Mouse (Mus musculus): ENCODE data around the gene 2310061I04Rik. TPM values are rescaled to one million over a fixed set of nuclear protein-coding genes. Genes with fewer than 3 reads are reported as not detected.
"Not testable (repeated sequence)": the region's sequence is repeated elsewhere in the genome, so short reads cannot be mapped to it uniquely, and the experiment has no call there.

Gene 2310061I04Rik
- polyA plus RNA-seq (2016; fragmentation: Nextera tagmentation; extraction: Ambion mirVana), result 25.6 and 26.2 TPM in 2 replicates

DNA sequence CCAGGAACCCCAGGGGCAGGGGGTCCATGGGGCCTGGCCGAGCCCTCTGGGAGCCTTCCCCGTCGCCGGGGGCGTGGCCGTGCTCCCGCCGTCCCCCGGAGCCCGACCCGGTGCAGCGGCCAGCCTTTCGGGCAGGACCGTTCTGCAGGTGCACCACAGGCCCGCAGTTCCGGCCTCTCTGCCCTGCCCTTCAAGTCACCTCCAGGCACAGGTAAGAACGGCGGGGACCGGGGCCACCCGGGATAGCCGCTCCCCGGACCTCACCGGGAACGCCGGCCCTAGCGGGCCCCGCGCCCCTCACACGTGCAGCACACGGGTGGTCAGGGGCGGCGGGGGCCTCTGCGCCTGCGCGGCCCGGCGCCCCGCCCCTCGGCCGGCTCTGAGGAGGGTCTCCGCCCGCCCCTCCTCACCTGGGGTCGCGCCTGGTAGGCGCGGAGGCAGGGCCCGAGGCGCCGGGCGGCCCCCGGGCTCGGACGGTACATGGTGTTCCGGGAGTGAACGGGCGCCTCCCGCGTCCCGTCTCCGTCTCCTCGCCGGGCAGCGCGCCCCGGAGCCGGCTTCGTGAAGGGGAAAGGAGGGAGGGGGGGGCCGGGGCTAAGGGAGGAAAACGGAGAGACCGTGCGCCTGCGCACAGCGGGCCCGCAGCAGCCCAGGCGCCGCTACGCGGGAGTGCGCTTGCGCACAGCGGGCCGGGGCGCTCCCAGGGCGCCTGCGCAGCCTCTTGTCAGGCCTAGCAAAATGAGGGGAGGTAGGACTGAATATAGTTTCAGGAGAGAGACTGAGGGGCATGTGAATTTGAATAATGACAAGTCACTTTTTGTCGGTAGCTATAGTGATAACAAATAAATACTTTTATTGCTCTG, at the start of gene 2310061I04Rik:
2310061I04Rik (minus strand) TSS at position 651 of the 863 bp plus-strand sequence.
- ATAC-seq (ENCODE audit: insufficient number of reproducible peaks, low FRiP score), result peak; percentile 90
- Histone ChIP-seq H3K4me3 (peak within 1 kb of the TSS; percentile 95), H3K27me3 (replicated peaks) (no peaks in the 10 kb centered on the region), H3K27ac (ENCODE audit: poor library complexity, severe bottlenecking) (peak within 1 kb of the TSS; percentile 80), H3K9ac (peak within 1 kb of the TSS; percentile 98), H3K9me3 (replicated peaks) (no peaks in the 10 kb centered on the region), H3K4me2 (peak within 1 kb of the TSS; percentile 100), H3K4me1 (replicated peaks) (peaks cover 20% of the 10 kb centered on the region), H3K36me3 (peaks cover 46% of the 10 kb centered on the region)
- WGBS, result under 1% methylated on average over 86 of the region's 86 CpGs

DNA sequence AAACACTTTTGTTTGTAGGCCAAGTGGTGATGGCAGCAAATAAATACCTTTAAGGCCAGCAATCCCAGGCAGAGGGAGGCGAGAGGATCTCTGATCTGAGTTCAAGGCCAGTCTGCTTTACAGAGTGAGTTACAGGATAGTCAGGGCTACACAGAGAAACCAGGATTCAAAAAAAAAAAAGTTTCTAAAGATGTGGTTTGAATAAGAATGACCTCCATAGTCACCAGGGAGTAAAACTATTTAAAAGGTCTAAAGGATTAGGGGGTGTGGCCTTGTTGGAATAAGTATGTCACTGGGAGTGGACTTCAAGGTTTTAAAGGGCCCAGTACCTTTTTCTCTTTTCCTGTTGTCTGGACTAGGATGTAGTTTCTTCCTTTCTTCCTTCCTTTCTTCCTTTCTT, 42.7 kb upstream of the 2310061I04Rik start:
- 62% methylated on average over 1 of the region's 1 CpGs for WGBS
- Histone ChIP-seq H3K27ac (ENCODE audit: poor library complexity, severe bottlenecking) (no peak overlapping the region), H3K36me3 (no peaks in the 10 kb centered on the region), H3K4me3 (no peak overlapping the region), H3K27me3 (replicated peaks) (no peaks in the 10 kb centered on the region), H3K4me2 (no peak overlapping the region), H3K9ac (no peak overlapping the region), H3K9me3 (replicated peaks) (peaks cover 2% of the 10 kb centered on the region; the same call in 1 of the 2 replicates), H3K4me1 (replicated peaks) (no peaks in the 10 kb centered on the region)
- ATAC-seq (ENCODE audit: insufficient number of reproducible peaks, low FRiP score), result no peak

DNA sequence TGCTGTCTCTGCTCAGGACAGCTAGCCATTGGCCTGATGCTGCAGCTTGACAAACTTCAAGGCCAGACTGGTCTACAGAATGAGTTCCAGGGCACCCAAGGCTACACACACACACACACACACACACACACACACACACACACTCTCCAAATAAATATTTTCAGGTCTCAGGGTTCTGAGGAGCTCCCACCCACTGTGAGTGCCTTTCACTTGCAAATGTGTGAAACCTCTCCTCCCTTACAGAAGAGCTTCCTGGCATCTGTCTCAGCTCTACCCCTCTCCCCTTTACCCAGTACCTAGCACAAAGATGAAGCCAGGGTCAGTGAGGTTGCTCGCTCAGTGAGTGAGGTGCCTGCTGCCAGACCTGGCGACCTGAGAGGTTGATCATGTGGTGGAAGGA, 41.9 kb upstream of the 2310061I04Rik start:
- Histone ChIP-seq H3K36me3 (no peaks in the 10 kb centered on the region), H3K9ac (no peak overlapping the region), H3K9me3 (replicated peaks) (peaks cover 2% of the 10 kb centered on the region; the same call in 1 of the 2 replicates), H3K4me1 (replicated peaks) (no peaks in the 10 kb centered on the region), H3K4me3 (no peak overlapping the region), H3K27me3 (replicated peaks) (no peaks in the 10 kb centered on the region), H3K27ac (ENCODE audit: poor library complexity, severe bottlenecking) (no peak overlapping the region), H3K4me2 (no peak overlapping the region)
- no peak for ATAC-seq (ENCODE audit: insufficient number of reproducible peaks, low FRiP score)
- WGBS, result 49% methylated on average over 2 of the region's 2 CpGs

DNA sequence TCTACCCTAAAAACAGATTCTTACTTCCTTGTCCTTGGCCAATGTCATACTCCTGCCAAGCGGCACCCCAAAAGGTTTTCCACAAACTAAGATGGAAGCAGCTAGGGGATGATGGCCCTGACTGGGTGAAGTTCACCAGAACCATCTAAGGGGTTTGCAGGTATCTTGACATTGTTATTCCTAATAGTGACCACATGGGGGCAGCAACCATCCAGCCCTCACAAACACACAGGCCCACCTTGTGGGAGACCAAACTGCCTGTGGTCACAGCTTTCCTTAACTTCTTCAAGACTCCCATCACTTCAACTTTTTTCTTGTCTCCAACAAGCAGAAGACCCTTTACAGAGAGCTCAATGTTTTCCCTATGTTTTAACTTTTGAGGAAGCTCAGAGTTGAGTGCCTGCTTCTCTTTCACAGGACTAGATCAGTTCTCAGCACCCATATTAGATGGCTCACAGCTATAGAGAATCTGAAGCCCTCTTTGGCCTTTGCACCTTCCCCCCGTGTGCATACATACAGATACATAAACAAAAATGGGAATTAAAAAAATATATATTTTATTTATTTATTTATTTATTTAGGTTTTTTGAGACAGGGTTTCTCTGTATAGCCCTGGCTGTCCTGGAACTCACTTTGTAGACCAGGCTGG, 40.6 kb upstream of the 2310061I04Rik start:
- no peak overlapping the region for H3K4me3 ChIP-seq
- H3K27me3 ChIP-seq (replicated peaks), result no peaks in the 10 kb centered on the region
- no peak overlapping the region for H3K27ac ChIP-seq (ENCODE audit: poor library complexity, severe bottlenecking)
- no peak overlapping the region for H3K9ac ChIP-seq
- no peak overlapping the region for H3K4me2 ChIP-seq
- no peaks in the 10 kb centered on the region for H3K36me3 ChIP-seq
- H3K9me3 ChIP-seq (replicated peaks), result peaks cover 2% of the 10 kb centered on the region; the same call in 1 of the 2 replicates
- WGBS, result 27% methylated on average over 2 of the region's 2 CpGs
- H3K4me1 ChIP-seq (replicated peaks), result no peaks in the 10 kb centered on the region
- no peak for ATAC-seq (ENCODE audit: insufficient number of reproducible peaks, low FRiP score)

DNA sequence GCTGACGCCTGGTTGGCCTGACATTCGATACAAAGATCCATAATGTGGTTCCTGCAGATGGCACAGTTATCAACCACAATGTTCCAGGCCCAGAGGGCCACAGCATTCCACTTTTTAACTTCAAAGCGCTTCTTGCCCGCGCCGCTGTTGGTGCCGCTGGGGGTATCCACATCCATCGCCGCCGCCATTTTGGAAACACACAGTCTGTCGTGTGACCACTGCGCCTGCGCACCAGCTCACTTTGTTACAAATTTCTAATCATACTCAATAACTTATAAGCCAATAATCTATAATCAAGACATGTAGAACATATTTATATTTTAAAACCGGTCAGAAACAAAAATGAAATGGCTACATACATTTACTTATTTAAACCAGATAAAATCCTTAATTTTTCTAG, 38.5 kb upstream of the 2310061I04Rik start:
- H3K9ac ChIP-seq; ATAC-seq (ENCODE audit: insufficient number of reproducible peaks, low FRiP score); H3K9me3 ChIP-seq (replicated peaks); H3K4me2 ChIP-seq; H3K4me1 ChIP-seq (replicated peaks); H3K27ac ChIP-seq (ENCODE audit: poor library complexity, severe bottlenecking); H3K4me3 ChIP-seq; H3K27me3 ChIP-seq (replicated peaks): not testable (repeated sequence)
- 83% methylated on average over 14 of the region's 14 CpGs for WGBS
- peaks cover 16% of the 10 kb centered on the region for H3K36me3 ChIP-seq

DNA sequence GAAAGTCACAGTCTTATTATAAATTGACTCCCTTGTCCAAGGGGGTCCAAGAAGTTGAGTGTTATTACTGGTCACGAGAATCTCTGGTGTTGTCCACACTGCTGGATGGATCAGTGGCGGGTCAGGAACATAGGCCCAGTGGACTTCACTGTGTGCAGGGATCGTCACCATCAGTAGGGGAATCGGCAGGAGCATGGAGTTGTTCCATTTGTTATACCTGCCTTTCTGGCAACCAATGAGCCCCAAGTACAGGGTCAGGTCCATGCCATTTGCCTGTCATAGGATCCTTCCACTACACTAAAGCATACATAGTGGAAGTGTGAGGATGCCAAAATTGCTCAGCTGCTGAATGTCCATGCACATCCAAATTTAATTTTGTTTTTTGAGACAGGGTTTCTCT, 35.4 kb upstream of the 2310061I04Rik start:
- no peak for ATAC-seq (ENCODE audit: insufficient number of reproducible peaks, low FRiP score)
- Histone ChIP-seq H3K4me1 (replicated peaks) (no peaks in the 10 kb centered on the region), H3K4me3 (no peak overlapping the region), H3K4me2 (no peak overlapping the region), H3K36me3 (peaks cover 47% of the 10 kb centered on the region), H3K9me3 (replicated peaks) (no peaks in the 10 kb centered on the region), H3K27ac (ENCODE audit: poor library complexity, severe bottlenecking) (no peak overlapping the region), H3K27me3 (replicated peaks) (no peaks in the 10 kb centered on the region), H3K9ac (no peak overlapping the region)
- WGBS, result 92% methylated on average over 4 of the region's 4 CpGs

DNA sequence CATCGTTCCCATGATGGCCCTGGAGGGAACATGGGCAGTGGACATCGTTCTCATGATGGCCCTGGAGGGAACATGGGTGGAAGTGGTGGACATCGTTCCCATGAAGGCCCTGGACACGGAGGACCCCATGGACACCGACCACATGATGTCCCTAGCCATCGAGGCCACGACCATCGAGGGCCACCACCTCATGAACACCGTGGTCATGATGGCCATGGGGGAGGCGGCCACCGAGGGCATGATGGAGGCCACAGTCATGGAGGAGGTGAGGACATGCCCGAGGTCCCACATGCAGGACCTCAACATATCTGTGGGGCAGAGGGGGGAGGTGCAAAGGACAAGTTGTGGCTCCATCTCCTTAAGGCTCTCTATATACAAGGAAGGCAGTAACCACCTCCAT, 33.4 kb upstream of the 2310061I04Rik start:
- Histone ChIP-seq H3K9me3 (replicated peaks) (no peaks in the 10 kb centered on the region), H3K27me3 (replicated peaks) (no peaks in the 10 kb centered on the region), H3K4me1 (replicated peaks) (peaks cover 9% of the 10 kb centered on the region; the same call in 1 of the 2 replicates), H3K36me3 (peaks cover 64% of the 10 kb centered on the region), H3K9ac (no peak overlapping the region), H3K4me3 (no peak overlapping the region), H3K27ac (ENCODE audit: poor library complexity, severe bottlenecking) (no peak overlapping the region), H3K4me2 (no peak overlapping the region)
- WGBS, result 92% methylated on average over 12 of the region's 12 CpGs
- ATAC-seq (ENCODE audit: insufficient number of reproducible peaks, low FRiP score), result no peak; the same call in 1 of the 2 replicates

DNA sequence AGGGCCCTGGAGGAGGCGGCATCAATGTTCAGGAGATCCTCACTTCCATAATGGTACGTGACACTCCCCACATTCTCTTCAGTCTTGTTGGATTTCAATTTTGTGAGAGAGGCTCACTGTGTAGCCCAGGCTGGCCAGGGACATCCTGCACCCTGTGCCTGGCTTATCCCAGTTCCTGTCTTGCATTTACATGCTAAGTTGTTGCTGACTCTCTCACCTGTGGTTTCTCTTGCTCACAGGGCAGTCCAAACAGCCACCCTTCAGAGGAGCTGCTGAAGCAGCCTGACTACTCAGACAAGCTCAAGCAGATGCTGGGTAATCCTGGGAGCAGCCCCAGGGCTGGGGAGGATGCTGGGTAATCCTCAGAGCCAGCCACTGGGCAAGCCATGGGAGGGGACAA, 32.3 kb upstream of the 2310061I04Rik start:
- H3K4me3 ChIP-seq, result no peak overlapping the region
- no peak overlapping the region for H3K9ac ChIP-seq
- H3K4me1 ChIP-seq (replicated peaks), result peaks cover 9% of the 10 kb centered on the region; the same call in 1 of the 2 replicates
- H3K4me2 ChIP-seq, result no peak overlapping the region
- H3K27ac ChIP-seq (ENCODE audit: poor library complexity, severe bottlenecking), result no peak overlapping the region
- ATAC-seq (ENCODE audit: insufficient number of reproducible peaks, low FRiP score), result peak; percentile 31; the same call in 1 of the 2 replicates
- no peaks in the 10 kb centered on the region for H3K9me3 ChIP-seq (replicated peaks)
- 95% methylated on average over 2 of the region's 2 CpGs for WGBS
- peaks cover 75% of the 10 kb centered on the region for H3K36me3 ChIP-seq
- H3K27me3 ChIP-seq (replicated peaks), result no peaks in the 10 kb centered on the region

DNA sequence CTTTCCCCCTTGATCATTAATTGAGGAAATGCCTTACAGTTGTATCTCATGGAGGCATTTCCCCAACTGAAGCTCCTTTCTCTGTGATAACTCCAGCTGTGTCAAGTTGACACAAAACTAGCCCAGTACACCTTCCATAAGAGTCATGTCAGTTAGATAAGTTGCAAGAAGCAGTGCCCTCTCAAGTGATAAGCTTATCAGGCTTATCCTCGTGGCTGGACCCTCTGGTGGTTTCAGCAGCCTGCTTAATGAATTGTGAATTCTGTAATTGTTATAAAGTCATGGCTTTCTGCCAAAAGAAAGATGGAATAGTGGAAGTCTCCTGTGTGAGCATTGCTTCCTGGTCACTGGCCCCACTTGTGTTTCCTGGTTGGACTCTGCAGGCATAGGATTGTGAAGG, 30.2 kb upstream of the 2310061I04Rik start:
- 0 out of 2 replicates have a peak overlapping the region, but pooled peaks have one; percentile 8 for H3K9ac ChIP-seq
- 8% methylated on average over 1 of the region's 1 CpGs for WGBS
- H3K4me3 ChIP-seq, result no peak overlapping the region
- no peaks in the 10 kb centered on the region for H3K9me3 ChIP-seq (replicated peaks)
- no peaks in the 10 kb centered on the region for H3K27me3 ChIP-seq (replicated peaks)
- peaks cover 9% of the 10 kb centered on the region; the same call in 1 of the 2 replicates for H3K4me1 ChIP-seq (replicated peaks)
- H3K27ac ChIP-seq (ENCODE audit: poor library complexity, severe bottlenecking), result no peak overlapping the region
- peaks cover 88% of the 10 kb centered on the region for H3K36me3 ChIP-seq
- no peak for ATAC-seq (ENCODE audit: insufficient number of reproducible peaks, low FRiP score)
- H3K4me2 ChIP-seq, result no peak overlapping the region

DNA sequence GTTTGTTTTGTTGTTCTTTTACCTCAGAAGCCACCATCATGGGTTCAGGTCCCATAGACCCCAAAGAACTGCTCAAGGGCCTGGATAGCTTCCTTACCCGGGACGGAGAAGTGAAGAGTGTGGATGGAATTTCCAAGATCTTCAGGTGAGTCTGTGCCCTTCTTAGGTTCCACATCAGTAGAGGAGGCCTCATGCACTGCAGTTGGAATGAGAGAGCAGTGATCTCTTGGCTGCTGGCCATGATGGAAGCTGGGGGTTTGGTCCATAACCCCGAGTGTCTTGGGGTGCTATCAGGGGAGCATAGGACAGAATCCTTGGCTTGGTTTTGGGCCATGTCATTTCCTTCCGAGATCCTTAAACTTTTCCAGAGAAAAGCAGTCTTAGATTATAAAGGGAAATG, 26.1 kb upstream of the 2310061I04Rik start:
- Histone ChIP-seq H3K27me3 (replicated peaks) (no peaks in the 10 kb centered on the region), H3K4me3 (no peak overlapping the region), H3K36me3 (peaks cover 50% of the 10 kb centered on the region)

DNA sequence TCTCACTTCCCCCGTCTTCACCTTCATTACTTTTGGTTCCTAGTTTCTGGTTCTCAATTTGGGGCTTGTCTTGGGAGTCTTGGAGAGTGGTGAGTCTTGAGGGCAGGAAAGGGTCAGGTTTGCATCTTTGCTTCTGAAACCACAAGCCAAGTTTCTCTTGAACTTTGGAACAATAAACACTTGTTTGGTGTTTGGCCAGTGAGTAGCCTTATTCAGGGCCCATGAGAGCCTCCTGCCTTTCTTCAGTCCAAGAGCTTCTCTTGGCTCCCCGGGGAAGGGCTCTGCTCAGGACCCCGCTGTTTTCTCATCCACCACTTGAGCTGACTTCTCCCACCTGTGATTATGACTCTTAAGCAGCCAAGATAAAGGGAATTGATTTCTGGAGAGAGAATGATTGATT, 25.3 kb upstream of the 2310061I04Rik start:
- Histone ChIP-seq H3K27ac (ENCODE audit: poor library complexity, severe bottlenecking) (no peak overlapping the region), H3K4me2 (no peak overlapping the region), H3K9me3 (replicated peaks) (no peaks in the 10 kb centered on the region), H3K9ac (no peak overlapping the region), H3K4me1 (replicated peaks) (peaks cover 35% of the 10 kb centered on the region), H3K4me3 (no peak overlapping the region), H3K36me3 (peaks cover 46% of the 10 kb centered on the region), H3K27me3 (replicated peaks) (no peaks in the 10 kb centered on the region)
- no peak for ATAC-seq (ENCODE audit: insufficient number of reproducible peaks, low FRiP score)
- WGBS, result 89% methylated on average over 3 of the region's 3 CpGs

More for the DNA sequence above, 26.1 kb upstream of the 2310061I04Rik start:
- H3K9me3 ChIP-seq (replicated peaks), result no peaks in the 10 kb centered on the region
- no peak overlapping the region for H3K27ac ChIP-seq (ENCODE audit: poor library complexity, severe bottlenecking)
- WGBS, result 89% methylated on average over 4 of the region's 4 CpGs
- ATAC-seq (ENCODE audit: insufficient number of reproducible peaks, low FRiP score), result no peak
- peaks cover 35% of the 10 kb centered on the region for H3K4me1 ChIP-seq (replicated peaks)
- no peak overlapping the region for H3K9ac ChIP-seq
- no peak overlapping the region for H3K4me2 ChIP-seq
